Mouse (Mus musculus): ENCODE measurements around the gene Kif1bp.
A peak's percentile ranks its signal among the peaks of the same experiment; 100 is the strongest.

Gene Kif1bp

GRCm38 (mm10) chr10:62556558-62556901 is 21.7 kb downstream of the Kif1bp start:
- DNase-seq (ENCODE audit: low spot score), result no peak

GRCm38 (mm10) chr10:62555705-62556557 is 22.3 kb downstream of the Kif1bp start:
- no peak for DNase-seq (ENCODE audit: low spot score)

- no peak for DNase-seq (ENCODE audit: low spot score)
Measured at GRCm38 (mm10) chr10:62553611-62554091, 24.6 kb downstream of the Kif1bp start.

GRCm38 (mm10) chr10:62550787-62551300 is 27.4 kb downstream of the Kif1bp start:
- DNase-seq (ENCODE audit: low spot score), result no peak

GRCm38 (mm10) chr10:62549523-62550166 is 28.6 kb downstream of the Kif1bp start:
- DNase-seq (ENCODE audit: low spot score), result peak; percentile 26

GRCm38 (mm10) chr10:62546441-62546840 is 31.8 kb downstream of the Kif1bp start:
- DNase-seq (ENCODE audit: low spot score), result no peak

GRCm38 (mm10) chr10:62545759-62546158 is 32.5 kb downstream of the Kif1bp start:
- DNase-seq (ENCODE audit: low spot score), result no peak

GRCm38 (mm10) chr10:62544316-62544715 is 33.9 kb downstream of the Kif1bp start:
- no peak for DNase-seq (ENCODE audit: low spot score)

- DNase-seq (ENCODE audit: low spot score), result no peak
Measured at GRCm38 (mm10) chr10:62543399-62543808, 34.9 kb downstream of the Kif1bp start.

GRCm38 (mm10) chr10:62542928-62543327 is 35.3 kb downstream of the Kif1bp start:
- no peak for DNase-seq (ENCODE audit: low spot score)

GRCm38 (mm10) chr10:62542507-62542906 is 35.8 kb downstream of the Kif1bp start:
- DNase-seq (ENCODE audit: low spot score), result no peak

GRCm38 (mm10) chr10:62541499-62541898 is 36.8 kb downstream of the Kif1bp start:
- DNase-seq (ENCODE audit: low spot score), result no peak

GRCm38 (mm10) chr10:62540800-62541199 is 37.5 kb downstream of the Kif1bp start:
- DNase-seq (ENCODE audit: low spot score), result no peak

- no peak for DNase-seq (ENCODE audit: low spot score)
Measured at GRCm38 (mm10) chr10:62534509-62534908, 43.7 kb downstream of the Kif1bp start.

- peak; percentile 32 for DNase-seq (ENCODE audit: low spot score)
Measured at GRCm38 (mm10) chr10:62532832-62533231, 45.4 kb downstream of the Kif1bp start.

GRCm38 (mm10) chr10:62530183-62530582 is 48.1 kb downstream of the Kif1bp start:
- no peak for DNase-seq (ENCODE audit: low spot score)

- DNase-seq (ENCODE audit: low spot score), result no peak
Measured at GRCm38 (mm10) chr10:62527351-62527750, 50.9 kb downstream of the Kif1bp start, which contains the start of gene Srgn. Srgn (minus strand) TSS chr10:62527451.

- DNase-seq (ENCODE audit: low spot score), result no peak
Measured at GRCm38 (mm10) chr10:62522346-62522950, 55.8 kb downstream of the Kif1bp start.

GRCm38 (mm10) chr10:62521763-62522162 is 56.5 kb downstream of the Kif1bp start:
- DNase-seq (ENCODE audit: low spot score), result no peak

- DNase-seq (ENCODE audit: low spot score), result no peak
Measured at GRCm38 (mm10) chr10:62520911-62521310, 57.3 kb downstream of the Kif1bp start.

- DNase-seq (ENCODE audit: low spot score), result no peak
Measured at GRCm38 (mm10) chr10:62517511-62517910, 60.7 kb downstream of the Kif1bp start.

- DNase-seq (ENCODE audit: low spot score), result no peak
Measured at GRCm38 (mm10) chr10:62512855-62513254, 65.4 kb downstream of the Kif1bp start.

- DNase-seq (ENCODE audit: low spot score), result no peak
Measured at GRCm38 (mm10) chr10:62511528-62511927, 66.7 kb downstream of the Kif1bp start.
